Mouse (Mus musculus): Measurements from ENCODE around the gene Ugt1a5. TPM values are rescaled to one million over a fixed set of nuclear protein-coding genes. Genes with fewer than 3 reads are reported as not detected.
A peak's percentile ranks its signal among the peaks of the same experiment; 100 is the strongest.

Ugt1a5 gene
- polyA plus RNA-seq, 2 experiments from 2014 or later, result not detected

- no peak for ATAC-seq
These were observed 80.1 kb downstream of the Ugt1a5 start for GRCm38 (mm10) chr1:88245881-88246280.

- no peak for ATAC-seq
These were observed 80.6 kb downstream of the Ugt1a5 start for GRCm38 (mm10) chr1:88246386-88246785.

- no peak for ATAC-seq
These were observed 81.8 kb downstream of the Ugt1a5 start for GRCm38 (mm10) chr1:88247660-88248059.

- ATAC-seq, result no peak
These were observed 82.8 kb downstream of the Ugt1a5 start for GRCm38 (mm10) chr1:88248658-88249057.

GRCm38 (mm10) chr1:88249596-88249995 lies 83.8 kb downstream of the Ugt1a5 start:
- no peak for ATAC-seq

GRCm38 (mm10) chr1:88250023-88250422 lies 84.2 kb downstream of the Ugt1a5 start:
- ATAC-seq, result no peak

- no peak for ATAC-seq
These were observed 87.3 kb downstream of the Ugt1a5 start for GRCm38 (mm10) chr1:88253106-88253505.

GRCm38 (mm10) chr1:88253540-88253939 lies 87.7 kb downstream of the Ugt1a5 start:
- no peak for ATAC-seq

GRCm38 (mm10) chr1:88254793-88255465 lies 89.1 kb downstream of the Ugt1a5 start:
- ATAC-seq, result no peak

- ATAC-seq, result no peak
These were observed 89.7 kb downstream of the Ugt1a5 start for GRCm38 (mm10) chr1:88255466-88255857.

GRCm38 (mm10) chr1:88255989-88256754 lies 90.4 kb downstream of the Ugt1a5 start:
- ATAC-seq, result no peak

- no peak for ATAC-seq
These were observed 91.3 kb downstream of the Ugt1a5 start for GRCm38 (mm10) chr1:88256886-88257663.

- ATAC-seq, result no peak
These were observed 91.9 kb downstream of the Ugt1a5 start for GRCm38 (mm10) chr1:88257681-88258080.

- ATAC-seq, result no peak
These were observed 92.5 kb downstream of the Ugt1a5 start for GRCm38 (mm10) chr1:88258361-88258760.

- peak; percentile 22 for ATAC-seq
These were observed 93.2 kb downstream of the Ugt1a5 start for GRCm38 (mm10) chr1:88258881-88259642.

GRCm38 (mm10) chr1:88259643-88260024 lies 93.8 kb downstream of the Ugt1a5 start:
- ATAC-seq, result no peak

GRCm38 (mm10) chr1:88260114-88260513 lies 94.3 kb downstream of the Ugt1a5 start:
- no peak for ATAC-seq

GRCm38 (mm10) chr1:88260604-88261377 lies 95.0 kb downstream of the Ugt1a5 start:
- no peak for ATAC-seq

GRCm38 (mm10) chr1:88261706-88262105 lies 95.9 kb downstream of the Ugt1a5 start:
- ATAC-seq, result no peak

GRCm38 (mm10) chr1:88262255-88262654 lies 96.4 kb downstream of the Ugt1a5 start:
- no peak for ATAC-seq

GRCm38 (mm10) chr1:88262961-88263360 lies 97.1 kb downstream of the Ugt1a5 start:
- ATAC-seq, result no peak

- no peak for ATAC-seq
These were observed 98.0 kb downstream of the Ugt1a5 start for GRCm38 (mm10) chr1:88263778-88264177.
